Mouse (Mus musculus) urinary bladder, postnatal 14 days (tissue): Measurements from ENCODE around the gene Lman2l.

ENCODE experiments used
- DNase-seq: peaks from one replicate; pipeline ENCODE4 v3.0.0; 2021; ENCODE audit warnings: low spot score

The Lman2l gene

DNA sequence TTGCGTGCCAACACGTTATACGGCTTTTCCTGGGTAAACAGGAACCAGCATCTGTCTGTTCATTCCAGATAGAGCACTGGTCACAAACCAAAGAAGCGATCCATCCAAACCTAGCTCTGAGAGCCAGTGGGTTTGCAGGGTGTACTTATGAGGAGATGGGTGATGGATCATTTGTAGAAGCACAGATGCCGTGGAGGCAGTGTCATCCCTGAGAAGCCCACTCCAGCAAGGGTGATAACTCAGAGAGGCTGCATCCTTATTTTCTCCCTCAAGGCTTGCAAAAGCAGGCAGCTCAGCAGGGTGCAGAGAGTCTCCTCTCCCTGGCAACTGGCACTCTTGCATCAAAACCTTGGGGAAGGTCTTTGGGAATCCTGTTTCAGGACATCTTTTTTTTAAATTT lies 13.1 kb upstream of the Lman2l start:
- no peak for DNase-seq

DNA sequence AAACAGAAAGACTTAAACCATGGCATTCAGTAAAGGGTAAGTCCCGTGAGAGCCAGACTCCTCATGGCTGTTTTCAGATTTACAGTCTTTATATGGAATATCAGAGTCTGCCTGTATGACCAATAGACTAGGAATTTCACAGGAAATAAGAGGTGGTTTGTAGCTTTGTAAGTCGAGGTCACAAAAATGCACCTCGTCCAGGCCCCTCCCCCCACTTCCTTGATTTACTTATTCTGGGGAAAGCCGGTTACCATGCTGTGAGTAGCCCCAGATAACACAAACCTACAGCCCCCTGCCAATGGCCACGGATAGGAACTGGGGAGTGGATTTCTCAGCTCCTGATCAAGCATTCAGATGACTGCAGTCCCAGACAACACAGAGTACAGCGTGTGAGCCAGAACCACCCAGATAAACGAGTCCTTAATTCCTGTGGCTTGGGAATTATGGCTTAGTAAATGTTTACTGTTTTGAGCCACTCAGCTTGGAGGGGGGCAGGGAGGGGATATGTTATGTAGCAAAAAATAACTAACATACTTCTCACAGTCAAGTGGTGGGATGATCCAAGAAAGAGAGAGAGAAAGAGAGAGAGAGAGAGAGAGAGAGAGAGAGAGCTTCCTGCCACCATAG lies 12.4 kb upstream of the Lman2l start:
- DNase-seq, result no peak

DNA sequence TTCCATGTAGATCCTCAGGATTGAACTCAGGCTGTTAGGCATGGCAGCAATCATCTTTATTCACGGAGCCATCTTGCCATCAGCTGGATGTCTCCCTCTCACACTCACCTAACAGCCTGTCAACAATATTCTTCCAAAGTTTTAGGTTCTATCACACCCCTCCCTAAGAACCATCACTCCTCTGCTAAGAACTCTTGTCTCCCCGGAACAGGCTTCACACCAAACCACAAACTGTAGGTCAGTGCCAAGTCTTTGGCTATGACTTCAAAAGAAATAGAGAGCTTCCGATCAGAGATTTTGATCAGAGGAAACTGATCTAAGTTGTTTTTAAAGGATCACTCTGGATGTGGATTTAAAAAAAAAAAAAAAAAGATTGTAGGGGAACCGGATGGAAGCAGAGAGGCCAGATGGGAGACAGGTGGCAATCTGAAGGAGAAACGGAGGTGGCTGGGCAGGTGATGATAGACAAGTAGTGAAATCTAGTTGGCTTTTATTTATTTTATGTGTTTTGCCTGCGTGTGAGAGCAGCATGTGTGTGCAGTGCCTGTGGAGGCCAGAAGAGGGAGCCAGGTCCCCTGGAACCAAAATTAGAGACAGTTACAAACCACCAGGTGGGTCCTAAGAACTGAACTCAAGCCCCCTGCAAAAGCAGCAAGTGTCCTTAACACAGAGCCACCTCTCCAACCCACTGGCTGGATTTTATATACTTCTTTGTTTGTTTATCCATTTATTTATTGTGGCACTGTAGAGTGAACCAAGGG lies 9.2 kb upstream of the Lman2l start:
- DNase-seq, result no peak

DNA sequence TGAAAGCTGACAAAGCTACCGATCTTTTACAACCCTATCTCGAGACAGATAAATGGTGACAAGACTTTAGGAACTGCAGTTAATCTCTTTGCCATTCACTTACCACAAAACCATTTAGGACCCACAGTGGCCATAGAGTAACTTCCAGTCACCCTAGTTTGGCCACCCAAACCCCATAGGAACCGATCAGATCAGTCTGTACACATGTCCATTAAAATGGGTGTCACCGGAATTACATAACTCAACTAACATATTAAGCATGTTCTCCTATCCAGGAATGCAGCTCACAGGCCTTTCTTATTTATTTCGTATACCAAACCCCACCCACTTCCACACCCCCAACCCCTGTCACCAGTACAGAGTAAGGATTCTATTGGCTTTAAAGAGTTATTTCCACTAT lies 1.8 kb upstream of the Lman2l start:
- no peak for DNase-seq

DNA sequence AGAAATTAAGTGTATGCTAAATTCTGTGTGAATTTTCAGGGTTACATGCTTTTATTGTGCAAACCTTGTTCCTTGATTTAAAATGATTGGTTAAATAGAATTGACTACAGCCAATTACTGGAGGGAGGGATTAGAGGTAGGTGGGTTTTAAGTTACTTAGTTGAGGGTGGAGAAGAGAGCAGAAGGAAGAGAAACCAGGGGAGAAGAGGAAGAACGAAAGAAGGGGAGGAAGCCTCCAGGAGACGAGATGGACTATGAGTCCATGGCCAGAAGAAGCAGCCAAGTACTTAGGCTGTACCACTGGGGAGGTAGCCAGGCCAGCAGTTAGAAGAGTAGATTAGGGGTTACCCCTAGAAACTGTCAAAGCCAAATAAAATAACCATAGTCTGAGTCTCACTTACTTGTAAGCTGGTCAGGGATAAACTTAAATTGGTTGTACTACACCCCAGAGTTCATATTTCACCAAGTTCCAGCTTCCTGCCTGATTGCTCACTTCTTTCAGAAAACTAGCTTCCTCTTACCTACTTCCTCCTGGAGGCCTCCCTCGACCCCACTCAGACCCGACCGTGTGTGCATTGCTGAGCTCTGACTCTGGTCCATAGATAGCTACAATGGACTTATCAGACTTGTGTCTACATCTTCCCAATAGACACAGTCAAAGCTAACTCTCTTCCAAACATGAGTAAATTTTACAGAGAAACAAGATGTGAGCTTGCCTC lies 1.2 kb upstream of the Lman2l start:
- DNase-seq, result no peak

DNA sequence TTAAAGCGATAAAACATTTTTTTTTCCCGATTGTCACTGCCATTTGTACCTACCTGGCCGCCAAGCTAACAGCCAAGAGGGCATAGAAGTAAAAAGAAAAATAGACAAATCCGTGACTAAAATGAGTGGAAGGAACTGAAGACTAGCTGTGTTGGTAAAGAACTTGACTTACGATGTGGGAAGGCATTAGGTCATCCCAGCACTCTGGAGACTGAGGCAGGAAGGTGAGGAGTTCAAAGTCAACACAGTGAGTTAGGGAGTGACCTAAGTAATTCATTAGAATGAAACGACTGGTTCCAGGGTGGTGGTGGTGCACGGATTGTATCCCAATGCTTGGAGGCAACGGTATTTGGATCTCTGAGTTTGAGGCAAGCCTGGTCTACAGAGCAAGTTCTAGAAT lies 437 bp upstream of the Lman2l start:
- DNase-seq, result no peak

DNA sequence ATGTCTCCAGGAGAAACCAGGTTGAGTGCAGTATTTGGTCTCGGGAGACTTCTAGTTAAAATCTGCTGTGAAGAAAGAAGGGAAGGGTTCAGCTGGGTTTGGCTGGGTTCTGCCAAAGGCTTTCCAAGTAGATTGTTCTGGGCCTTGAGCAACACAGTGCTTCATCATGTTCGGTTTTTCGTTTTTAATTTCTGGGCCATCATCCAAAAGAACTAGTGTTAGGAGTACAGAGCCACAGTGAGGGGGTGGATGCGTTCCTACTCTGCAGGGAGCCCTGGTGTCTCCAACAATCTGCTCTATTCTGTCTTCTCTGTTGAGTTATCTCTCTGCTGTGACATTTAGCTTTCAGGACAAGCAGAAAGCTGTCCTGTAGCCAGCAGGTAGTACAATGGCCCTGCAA lies 4.0 kb downstream of the Lman2l start:
- peak; percentile 7 for DNase-seq

DNA sequence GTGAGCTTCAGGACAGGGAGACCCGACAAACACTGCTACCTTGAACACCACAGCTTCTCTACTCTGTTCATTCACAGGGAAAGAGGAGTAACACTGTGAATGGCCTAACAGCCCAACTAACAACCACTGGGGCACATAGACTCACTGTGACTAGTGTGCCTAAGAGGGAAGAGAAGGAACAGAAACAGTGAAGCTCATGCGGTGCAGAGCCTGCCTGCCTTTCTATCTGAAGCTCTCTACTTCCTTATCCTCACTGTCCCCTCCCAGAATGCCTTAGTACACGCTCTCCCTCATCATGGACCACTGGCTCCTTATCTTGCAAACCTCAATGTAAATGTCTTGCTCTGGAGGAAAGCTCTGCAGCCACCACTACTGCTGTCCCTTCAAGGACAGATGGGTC lies 7.8 kb downstream of the Lman2l start:
- DNase-seq, result no peak

DNA sequence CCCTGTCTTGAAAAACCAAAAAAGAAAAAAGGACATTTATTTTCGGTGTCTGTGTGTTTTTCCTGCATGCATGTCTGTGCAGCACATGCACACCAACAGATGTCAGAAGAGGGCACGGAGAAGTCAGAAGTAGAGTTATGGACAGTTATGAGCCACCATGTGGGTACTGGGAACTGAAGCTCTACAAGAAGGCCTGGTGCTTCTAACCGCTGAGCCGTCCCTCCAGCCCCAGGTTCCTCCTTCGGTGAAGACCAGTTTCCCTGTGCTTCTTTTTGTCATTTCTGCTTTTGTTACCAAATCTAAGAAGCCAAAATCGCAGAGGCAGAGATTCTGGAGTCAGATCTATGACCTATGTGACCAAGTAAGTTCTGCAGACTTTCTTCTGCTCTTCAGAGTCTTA lies 8.6 kb downstream of the Lman2l start:
- no peak for DNase-seq

DNA sequence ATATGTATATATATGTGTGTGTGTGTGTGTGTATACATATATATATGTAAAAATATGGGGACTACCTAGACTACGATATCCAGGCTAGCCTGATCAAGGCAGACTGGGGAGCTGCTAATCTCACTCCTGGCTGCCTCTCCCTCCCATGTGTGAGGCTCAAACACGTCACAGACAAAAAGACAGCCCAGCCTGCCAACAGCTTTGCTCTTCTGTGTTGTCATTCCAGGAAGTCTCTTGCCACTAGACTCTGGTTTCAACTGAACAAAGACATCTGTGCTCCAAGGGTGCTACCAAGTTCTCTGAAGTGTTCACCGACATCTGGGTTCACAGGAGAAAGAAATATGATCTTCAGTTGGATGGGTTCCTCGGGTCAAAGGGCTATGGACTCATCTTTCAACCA lies 10.0 kb downstream of the Lman2l start:
- DNase-seq, result no peak

DNA sequence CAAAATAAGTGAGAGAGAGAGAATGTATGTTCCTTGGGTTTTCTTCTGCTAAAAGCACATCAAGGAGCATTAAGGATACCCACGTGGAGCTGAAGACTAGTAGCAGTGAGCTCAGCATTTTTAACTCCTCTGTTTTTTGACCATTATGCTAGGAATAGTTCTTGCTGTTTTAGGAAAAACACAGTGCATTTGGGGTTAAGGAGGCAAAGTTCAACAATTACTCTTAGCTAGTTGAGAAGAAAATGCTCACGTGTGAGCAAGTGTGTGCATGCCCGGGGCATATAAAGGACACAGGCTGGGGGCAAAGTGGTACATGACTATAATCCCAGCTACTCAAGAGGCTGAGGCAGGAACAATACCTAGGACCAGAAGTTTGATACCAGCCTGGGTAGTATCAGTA lies 11.5 kb downstream of the Lman2l start:
- DNase-seq, result no peak

DNA sequence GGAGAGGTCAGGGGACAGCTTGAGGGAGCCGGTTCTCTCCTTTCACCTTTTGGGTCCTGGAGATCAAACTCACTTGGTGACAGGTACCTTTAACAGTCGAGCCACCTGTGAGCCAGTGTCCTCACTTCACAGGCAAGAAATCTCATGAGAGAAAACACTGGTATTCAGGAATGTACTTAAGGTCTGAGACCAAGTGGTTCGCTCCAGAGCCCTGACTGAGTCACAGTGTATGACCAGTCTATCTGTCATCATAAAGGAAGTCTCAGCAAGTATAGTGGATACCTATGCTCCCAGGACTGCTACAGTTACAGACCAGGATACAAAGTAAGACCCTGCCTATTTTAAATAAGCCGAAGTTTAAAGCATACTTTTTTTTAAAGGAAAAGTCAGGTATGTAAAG lies 12.1 kb downstream of the Lman2l start:
- DNase-seq, result no peak

DNA sequence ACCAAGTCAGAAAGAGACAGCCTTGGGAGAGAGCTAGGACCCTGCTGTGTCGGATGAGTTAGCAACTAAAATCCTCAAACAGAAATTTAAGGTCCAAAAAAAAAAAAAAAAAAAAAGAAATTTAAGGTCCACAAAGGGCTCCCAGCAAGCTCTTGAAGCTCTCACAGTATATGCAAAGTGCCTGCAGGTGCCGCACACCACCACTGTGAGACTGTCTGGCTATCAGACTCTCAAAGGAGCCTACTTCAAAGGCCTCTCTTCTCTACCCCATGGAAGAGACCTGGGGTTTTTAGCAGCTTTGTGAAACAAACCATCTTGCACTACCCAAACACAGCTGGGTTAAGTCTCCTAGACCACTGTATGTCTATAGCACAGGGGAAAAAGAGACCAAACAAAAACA lies 15.6 kb downstream of the Lman2l start:
- no peak for DNase-seq

DNA sequence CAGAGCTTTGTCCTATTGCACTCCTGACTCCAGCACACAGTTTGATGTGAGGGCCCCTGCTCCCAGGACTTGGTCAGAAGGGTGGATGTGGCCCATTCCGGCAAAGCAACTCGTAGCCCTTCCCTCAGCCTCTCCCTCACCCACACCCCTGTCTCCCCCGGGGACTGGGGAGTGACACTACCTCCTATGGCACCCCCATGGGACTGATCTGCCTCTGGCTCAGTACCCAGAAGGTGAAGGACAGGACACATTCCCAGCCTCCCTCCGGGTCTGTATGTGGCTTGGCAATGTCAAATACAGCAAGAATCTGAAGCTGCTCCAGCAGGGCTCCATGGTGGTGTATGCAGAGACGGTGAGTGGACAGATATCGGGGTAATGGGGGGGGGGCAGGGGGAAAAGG lies 40.5 kb downstream of the Lman2l start:
- no peak for DNase-seq

DNA sequence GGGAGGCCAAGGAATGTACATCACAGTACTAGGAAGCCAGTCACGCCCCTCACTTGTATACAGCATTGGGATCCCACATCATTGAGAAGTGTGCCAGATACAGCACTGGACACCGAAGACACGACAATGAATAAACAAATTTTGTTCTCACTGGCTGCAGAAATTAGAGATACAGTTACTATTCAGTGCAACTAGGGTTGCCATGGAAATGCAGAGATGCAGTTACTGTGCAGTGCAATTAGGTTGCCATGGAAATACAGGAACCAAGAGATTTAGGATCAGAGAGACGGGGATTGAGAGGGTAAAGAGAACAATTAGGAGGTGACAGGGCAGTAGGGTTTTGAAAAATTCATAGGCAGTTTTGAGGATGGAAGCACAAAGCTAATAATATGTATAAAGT lies 43.6 kb downstream of the Lman2l start:
- DNase-seq, result no peak

DNA sequence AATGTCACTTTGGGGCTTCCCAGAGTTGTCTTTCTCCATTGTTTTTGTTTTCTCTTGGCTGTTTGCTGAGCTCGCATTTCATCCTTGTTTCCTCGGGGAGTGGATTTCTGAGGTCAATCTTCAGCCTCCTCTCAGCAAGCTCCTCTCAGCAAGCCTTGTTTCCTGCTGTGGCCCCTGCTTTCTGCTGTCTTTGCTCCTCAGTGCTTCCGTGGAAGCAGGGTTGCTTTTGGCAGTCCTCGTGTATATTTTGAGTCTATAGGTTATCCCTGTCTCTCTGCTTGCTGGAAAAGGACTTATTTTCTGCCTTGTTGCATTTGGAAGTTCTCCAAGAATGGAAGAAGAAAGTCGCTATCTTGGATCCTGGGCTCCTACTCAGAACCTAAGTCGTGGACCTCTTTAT lies 48.0 kb downstream of the Lman2l start:
- DNase-seq, result no peak

DNA sequence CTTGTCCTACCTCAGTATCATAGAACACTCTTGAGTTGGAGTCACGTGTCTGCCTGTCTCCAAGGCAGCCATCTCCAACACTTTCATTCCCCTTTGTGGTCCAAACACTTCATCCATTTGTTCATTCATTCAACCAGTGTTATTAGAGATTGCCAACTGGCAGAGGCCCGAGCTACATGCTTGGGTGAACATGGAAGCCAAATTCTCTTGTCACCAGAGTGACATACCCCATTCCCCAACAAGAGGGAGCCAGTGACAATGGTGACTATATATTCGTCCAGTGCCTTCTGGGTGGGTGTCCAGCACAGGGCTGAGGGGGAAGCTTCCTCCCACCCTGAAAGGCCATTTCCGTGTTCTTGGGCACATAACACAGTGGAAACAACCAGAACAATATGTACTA lies 65.5 kb downstream of the Lman2l start:
- DNase-seq, result no peak

DNA sequence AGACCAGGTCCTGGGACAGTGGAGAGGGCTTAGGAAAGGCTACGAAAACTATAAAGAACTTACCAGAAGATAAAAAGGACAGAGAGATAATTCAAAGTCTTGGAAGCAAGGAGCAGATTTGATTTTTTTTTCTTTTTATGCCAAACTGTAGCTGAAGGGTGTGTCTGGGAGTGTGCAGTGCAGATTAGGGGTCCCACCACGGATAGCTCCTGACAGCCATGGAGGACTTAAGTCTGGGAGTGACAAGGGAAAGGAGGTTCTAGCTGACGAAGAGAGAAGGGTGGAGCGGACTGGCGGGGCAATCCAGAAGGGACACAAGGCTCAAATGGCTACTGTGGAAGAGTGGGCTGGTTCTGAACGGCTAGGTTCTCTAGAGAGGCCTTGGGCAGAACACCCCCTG lies 66.2 kb downstream of the Lman2l start:
- DNase-seq, result no peak

DNA sequence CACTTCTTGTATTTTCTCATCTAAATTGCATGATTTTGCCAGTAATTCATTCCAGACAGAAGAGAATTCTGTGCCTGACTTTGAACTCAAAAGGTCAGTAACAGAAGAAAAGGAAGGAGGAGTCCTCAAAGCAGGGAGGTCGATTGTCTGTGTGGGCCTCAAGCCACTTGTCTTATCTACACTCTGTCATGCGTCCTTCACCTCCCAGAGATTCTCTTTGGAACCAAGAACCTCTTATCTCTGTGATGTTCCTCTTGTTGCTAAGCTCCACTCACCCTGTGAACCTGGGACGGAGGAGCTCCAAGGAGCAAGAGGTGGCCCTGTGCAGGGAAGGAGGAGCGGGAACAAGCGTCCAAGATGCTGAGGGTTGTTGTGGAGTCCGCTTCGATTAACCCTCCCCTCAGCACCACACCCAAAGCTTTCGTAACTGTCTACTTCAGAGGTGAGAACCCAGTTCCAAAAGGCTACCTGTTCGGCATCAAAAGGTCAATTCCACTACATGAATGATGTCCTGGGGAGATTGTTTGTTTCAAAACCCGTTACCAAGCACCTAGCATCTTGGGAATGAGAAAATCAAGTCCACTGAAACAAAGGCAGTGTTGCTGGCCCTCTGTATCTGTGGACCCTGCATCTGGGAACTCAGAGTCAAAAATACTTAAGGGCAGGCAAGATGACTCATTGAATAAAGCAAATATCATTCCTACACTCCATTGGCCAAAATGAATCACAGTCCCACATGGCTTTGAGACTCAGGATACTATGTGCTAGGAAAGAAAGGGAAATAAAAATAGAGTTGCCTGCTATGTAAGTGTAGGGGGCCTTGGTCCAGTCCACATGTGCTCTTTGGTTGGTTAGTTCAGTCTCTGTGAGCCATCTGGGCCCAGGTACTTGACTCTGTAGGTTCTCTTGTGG lies 72.9 kb downstream of the Lman2l start, which contains the start of gene Fer1l5:
Gene Fer1l5 (plus strand): TSS at position 358 of the 912 bp plus-strand sequence.
- DNase-seq, result no peak

DNA sequence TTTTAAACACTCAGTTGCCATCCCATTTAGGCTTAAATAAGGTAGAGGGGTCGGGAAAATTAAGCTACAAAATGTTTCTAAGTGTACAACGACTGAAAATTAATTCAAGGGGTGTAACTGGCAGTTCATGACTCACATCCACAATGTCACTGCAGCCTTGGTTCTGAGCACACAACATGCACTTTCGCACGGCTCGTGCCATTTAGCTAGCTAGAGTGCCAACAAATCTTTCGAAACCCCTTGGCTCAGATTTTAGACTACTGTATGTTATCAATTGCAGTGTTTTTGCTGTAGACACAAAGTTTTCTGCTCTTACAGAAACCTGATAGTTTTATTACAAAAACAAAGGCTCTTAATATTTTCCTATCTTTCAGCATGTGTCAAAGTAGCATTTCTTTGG lies 74.2 kb downstream of the Lman2l start:
- no peak for DNase-seq
